Mouse (Mus musculus): ENCODE data around the gene Ctla2b. TPM values are rescaled to one million over a fixed set of nuclear protein-coding genes. Genes with fewer than 3 reads are reported as not detected.
"Not testable (repeated sequence)": the region's sequence is repeated elsewhere in the genome, so short reads cannot be mapped to it uniquely, and the experiment has no call there.

Gene Ctla2b
- polyA plus RNA-seq (2014; fragmentation: Nextera tagmentation; extraction: Ambion mirVana), result 0.88 and 2.6 TPM in 2 replicates

DNA sequence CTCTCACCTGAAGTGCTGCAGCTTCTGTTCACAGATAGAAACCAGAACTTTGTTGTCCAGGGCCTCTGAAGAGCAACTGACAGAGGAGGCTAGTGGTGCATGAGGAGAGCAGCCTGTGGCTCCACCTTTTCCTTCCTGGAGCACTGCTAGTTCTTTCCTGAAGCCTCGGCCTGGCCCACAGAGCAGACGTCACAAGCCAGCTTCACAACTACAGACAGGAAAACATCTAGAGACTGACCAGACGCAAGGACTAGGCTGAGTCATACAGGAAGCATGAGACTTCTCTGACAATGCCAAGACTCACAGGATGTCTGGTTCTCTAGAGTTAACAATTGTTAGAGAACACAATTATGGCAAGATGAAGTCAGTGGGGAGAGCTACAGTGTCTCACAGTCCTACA lies at the start of gene Ctla2b:
Gene Ctla2b, minus strand, starts transcription at position 120 of the 400 bp plus-strand sequence.
- Histone ChIP-seq H3K4me1 (replicated peaks; ENCODE audit: control insufficient read depth, insufficient read depth, low read length) (no peaks in the 10 kb centered on the region), H3K27me3 (ENCODE audit: control insufficient read depth, insufficient read depth, low read length) (no peaks in the 10 kb centered on the region), H3K4me2 (ENCODE audit: low read depth, low read length, severe bottlenecking) (no peak within 1 kb of the TSS), H3K9ac (ENCODE audit: low read length) (no peak within 1 kb of the TSS), H3K9me3 (ENCODE audit: control insufficient read depth, low read length) (0 out of 2 replicates have a peak, but pooled peaks cover 2% of the 10 kb centered on the region), H3K4me3 (ENCODE audit: low read depth, low read length) (no peak within 1 kb of the TSS), H3K27ac (ENCODE audit: low read depth, low read length) (no peak within 1 kb of the TSS), H3K36me3 (ENCODE audit: control insufficient read depth, insufficient read depth, low read length) (no peaks in the 10 kb centered on the region)
- ATAC-seq (replicated peaks; ENCODE audit: low FRiP score), result no peak
- WGBS, result 88% methylated on average over 3 of the region's 3 CpGs
- no peak for DNase-seq (ENCODE audit: low spot score)

DNA sequence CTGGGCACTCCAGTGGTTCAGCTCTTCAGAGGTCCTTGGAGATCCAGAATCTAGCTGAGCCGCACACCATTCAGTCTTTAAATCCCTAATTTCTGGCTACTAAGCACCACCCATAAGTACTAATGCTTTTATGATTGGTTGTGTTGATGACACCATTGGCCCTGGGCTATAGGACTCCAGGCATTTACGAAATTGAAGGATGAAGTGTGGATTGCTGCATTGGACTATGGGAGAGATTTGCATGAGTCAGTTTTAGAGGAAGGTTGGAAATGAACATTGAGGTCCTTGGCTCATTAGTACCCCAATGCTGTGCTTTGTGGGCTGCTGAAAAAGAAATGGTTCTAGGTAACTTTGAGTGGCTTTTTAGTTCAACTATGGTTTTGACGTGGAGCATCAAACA lies 44.6 kb upstream of the Ctla2b start, which contains the start of gene Tpbpa:
Gene Tpbpa, minus strand, starts transcription at position 101 of the 400 bp plus-strand sequence.
- not testable (repeated sequence) for H3K4me2 ChIP-seq (ENCODE audit: low read depth, low read length, severe bottlenecking); H3K9me3 ChIP-seq (ENCODE audit: control insufficient read depth, low read length); H3K27ac ChIP-seq (ENCODE audit: low read depth, low read length); H3K36me3 ChIP-seq (ENCODE audit: control insufficient read depth, insufficient read depth, low read length); DNase-seq (ENCODE audit: low spot score); H3K9ac ChIP-seq (ENCODE audit: low read length); H3K27me3 ChIP-seq (ENCODE audit: control insufficient read depth, insufficient read depth, low read length); ATAC-seq (replicated peaks; ENCODE audit: low FRiP score); H3K4me1 ChIP-seq (replicated peaks; ENCODE audit: control insufficient read depth, insufficient read depth, low read length); H3K4me3 ChIP-seq (ENCODE audit: low read depth, low read length)
- 80% methylated on average over 3 of the region's 3 CpGs for WGBS

DNA sequence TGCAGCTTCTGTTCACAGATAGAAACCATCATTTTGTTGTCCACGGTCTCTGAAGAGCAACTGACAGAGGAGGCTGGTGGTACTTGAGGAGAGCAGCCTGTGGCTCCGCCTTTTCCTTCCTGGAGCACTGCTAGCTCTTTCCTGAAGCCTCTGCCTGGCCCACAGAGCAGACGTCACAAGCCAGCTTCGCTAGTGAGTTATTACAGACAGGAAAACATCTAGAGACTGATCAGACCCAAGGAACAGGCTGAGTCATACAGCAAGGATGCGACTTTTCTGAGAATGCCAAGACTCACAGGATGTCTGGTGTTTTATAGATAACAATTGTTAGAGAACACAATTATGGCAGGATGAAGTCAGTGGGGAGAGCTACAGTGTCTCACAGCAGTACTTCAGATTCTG lies 39.3 kb upstream of the Ctla2b start, which contains the start of the genes Gm49391 and Ctla2a:
Gene Gm49391, minus strand, starts transcription at position 72 of the 402 bp plus-strand sequence.
Gene Ctla2a, minus strand, starts transcription at position 126 of the 402 bp plus-strand sequence.
- Histone ChIP-seq H3K9me3 (ENCODE audit: control insufficient read depth, low read length) (no peaks in the 10 kb centered on the region; the same call in 1 of the 2 replicates), H3K4me2 (ENCODE audit: low read depth, low read length, severe bottlenecking) (no peak within 1 kb of the TSS), H3K27me3 (ENCODE audit: control insufficient read depth, insufficient read depth, low read length) (no peaks in the 10 kb centered on the region), H3K9ac (ENCODE audit: low read length) (no peak within 1 kb of the TSS), H3K4me3 (ENCODE audit: low read depth, low read length) (no peak within 1 kb of the TSS), H3K36me3 (ENCODE audit: control insufficient read depth, insufficient read depth, low read length) (no peaks in the 10 kb centered on the region), H3K27ac (ENCODE audit: low read depth, low read length) (no peak within 1 kb of the TSS), H3K4me1 (replicated peaks; ENCODE audit: control insufficient read depth, insufficient read depth, low read length) (no peaks in the 10 kb centered on the region)
- ATAC-seq (replicated peaks; ENCODE audit: low FRiP score) (no peak), DNase-seq (ENCODE audit: low spot score) (peak; percentile 48)
- WGBS, result 71% methylated on average over 5 of the region's 5 CpGs

DNA sequence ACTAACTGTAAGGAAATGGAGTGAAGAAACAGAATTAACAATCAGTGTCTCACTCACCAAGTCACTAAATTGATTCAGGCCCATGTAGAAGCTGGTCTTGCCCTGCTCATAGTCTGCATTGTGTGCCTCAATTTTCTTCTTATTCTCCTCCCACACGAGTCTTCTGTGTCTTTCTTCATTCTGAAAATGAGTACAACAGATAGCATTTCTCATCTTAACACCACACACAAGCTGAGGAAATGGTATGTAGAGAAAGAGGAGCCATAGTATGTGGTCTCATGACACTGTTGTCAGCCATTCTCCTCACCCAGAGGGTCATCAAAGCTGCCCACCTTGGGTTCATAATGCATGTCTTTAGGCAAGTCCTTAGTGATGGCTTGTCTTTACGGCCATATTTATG lies 38.2 kb upstream of the Ctla2b start, which contains the start of gene Gm49393:
Gene Gm49393, minus strand, starts transcription at position 101 of the 400 bp plus-strand sequence.
- H3K4me3 ChIP-seq (ENCODE audit: low read depth, low read length); H3K27ac ChIP-seq (ENCODE audit: low read depth, low read length); ATAC-seq (replicated peaks; ENCODE audit: low FRiP score); H3K9me3 ChIP-seq (ENCODE audit: control insufficient read depth, low read length); DNase-seq (ENCODE audit: low spot score); H3K9ac ChIP-seq (ENCODE audit: low read length); H3K36me3 ChIP-seq (ENCODE audit: control insufficient read depth, insufficient read depth, low read length); H3K4me1 ChIP-seq (replicated peaks; ENCODE audit: control insufficient read depth, insufficient read depth, low read length); H3K4me2 ChIP-seq (ENCODE audit: low read depth, low read length, severe bottlenecking); H3K27me3 ChIP-seq (ENCODE audit: control insufficient read depth, insufficient read depth, low read length): not testable (repeated sequence)
- 70% methylated on average over 2 of the region's 2 CpGs for WGBS

DNA sequence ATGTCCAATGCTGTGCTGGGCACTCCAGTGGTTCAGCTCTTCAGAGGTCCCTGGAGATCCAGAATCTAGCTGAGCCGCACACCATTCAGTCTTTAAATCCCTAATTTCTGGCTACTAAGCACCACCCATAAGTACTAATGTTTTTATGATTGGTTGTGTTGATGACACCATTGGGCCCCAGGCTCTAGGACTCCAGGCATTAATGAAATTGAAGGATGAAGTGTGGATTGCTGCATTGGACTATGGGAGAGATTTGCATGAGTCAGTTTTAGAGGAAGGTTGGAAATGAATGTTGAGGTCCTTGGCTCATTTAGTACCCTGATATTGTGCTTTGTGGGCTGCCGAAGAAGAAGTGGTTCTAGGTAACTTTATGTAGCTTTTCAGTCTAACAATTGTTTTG lies 7.5 kb upstream of the Ctla2b start, which contains the start of gene Tpbpb:
Gene Tpbpb, minus strand, starts transcription at position 101 of the 400 bp plus-strand sequence.
- H3K27ac ChIP-seq (ENCODE audit: low read depth, low read length); H3K27me3 ChIP-seq (ENCODE audit: control insufficient read depth, insufficient read depth, low read length); H3K4me2 ChIP-seq (ENCODE audit: low read depth, low read length, severe bottlenecking); DNase-seq (ENCODE audit: low spot score); H3K36me3 ChIP-seq (ENCODE audit: control insufficient read depth, insufficient read depth, low read length); ATAC-seq (replicated peaks; ENCODE audit: low FRiP score); H3K9me3 ChIP-seq (ENCODE audit: control insufficient read depth, low read length); H3K4me3 ChIP-seq (ENCODE audit: low read depth, low read length); H3K9ac ChIP-seq (ENCODE audit: low read length); H3K4me1 ChIP-seq (replicated peaks; ENCODE audit: control insufficient read depth, insufficient read depth, low read length): not testable (repeated sequence)
- 88% methylated on average over 2 of the region's 2 CpGs for whole genome bisulfite sequencing

DNA sequence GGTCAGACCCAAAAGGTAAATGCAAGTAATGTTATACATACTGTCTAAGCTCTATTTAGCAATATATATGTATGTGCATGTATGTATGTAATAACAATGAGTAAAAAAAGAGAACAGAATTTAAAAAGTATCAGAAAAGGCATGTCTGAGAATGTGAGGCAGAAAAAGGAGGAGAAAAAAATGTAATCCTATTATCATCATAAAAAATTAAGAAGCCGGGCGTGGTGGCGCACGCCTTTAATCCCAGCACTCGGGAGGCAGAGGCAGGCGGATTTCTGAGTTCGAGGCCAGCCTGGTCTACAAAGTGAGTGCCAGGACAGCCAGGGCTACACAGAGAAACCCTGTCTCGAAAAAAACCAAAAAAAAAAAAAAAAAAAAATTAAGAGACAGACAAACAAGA lies 453 bp downstream of the Ctla2b start, which contains the start of gene Gm49392:
Gene Gm49392, minus strand, starts transcription at position 101 of the 400 bp plus-strand sequence.
- not testable (repeated sequence) for H3K27me3 ChIP-seq (ENCODE audit: control insufficient read depth, insufficient read depth, low read length); H3K9ac ChIP-seq (ENCODE audit: low read length); H3K9me3 ChIP-seq (ENCODE audit: control insufficient read depth, low read length); H3K4me2 ChIP-seq (ENCODE audit: low read depth, low read length, severe bottlenecking); H3K27ac ChIP-seq (ENCODE audit: low read depth, low read length); H3K4me1 ChIP-seq (replicated peaks; ENCODE audit: control insufficient read depth, insufficient read depth, low read length); ATAC-seq (replicated peaks; ENCODE audit: low FRiP score); H3K4me3 ChIP-seq (ENCODE audit: low read depth, low read length); H3K36me3 ChIP-seq (ENCODE audit: control insufficient read depth, insufficient read depth, low read length); DNase-seq (ENCODE audit: low spot score)
- WGBS, result 94% methylated on average over 6 of the region's 8 CpGs

DNA sequence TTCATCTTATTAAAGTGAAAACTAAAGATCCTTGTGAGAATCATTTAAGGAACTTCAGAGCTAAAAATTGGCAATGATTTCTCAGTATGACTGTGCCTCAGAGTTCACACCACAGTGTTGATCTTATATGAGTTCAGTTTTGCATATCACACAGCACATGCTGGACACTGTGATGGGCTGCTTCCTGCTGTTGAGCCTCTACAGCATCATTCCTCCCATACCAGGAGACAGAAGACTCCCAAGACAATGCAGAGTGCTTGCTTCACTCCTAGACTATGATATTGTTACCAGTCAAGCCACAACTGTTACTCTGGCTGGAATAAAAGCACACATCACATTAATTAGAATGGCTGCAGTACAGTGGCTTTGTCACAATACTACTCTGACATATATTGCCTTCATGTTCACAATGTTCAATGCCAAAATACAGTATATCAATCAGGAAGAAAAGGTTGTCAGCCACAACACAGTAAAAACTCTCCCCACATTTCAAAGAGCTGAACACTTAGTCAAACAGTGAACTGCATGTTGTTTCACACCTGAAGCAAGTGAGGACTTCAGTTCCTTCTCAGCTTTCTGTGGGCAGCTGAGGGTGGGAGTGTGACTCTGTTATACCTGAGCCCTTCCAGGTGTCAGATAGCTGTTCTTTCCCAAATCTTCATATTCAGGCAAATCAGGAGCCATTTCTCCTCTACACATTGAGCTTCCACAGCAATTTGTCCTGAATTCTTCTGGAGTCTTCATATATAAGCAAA lies 1.7 kb downstream of the Ctla2b start:
- H3K36me3 ChIP-seq (ENCODE audit: control insufficient read depth, insufficient read depth, low read length), result no peaks in the 10 kb centered on the region
- H3K27ac ChIP-seq (ENCODE audit: low read depth, low read length), result no peak overlapping the region
- H3K27me3 ChIP-seq (ENCODE audit: control insufficient read depth, insufficient read depth, low read length), result no peaks in the 10 kb centered on the region
- H3K4me1 ChIP-seq (replicated peaks; ENCODE audit: control insufficient read depth, insufficient read depth, low read length), result no peaks in the 10 kb centered on the region
- DNase-seq (ENCODE audit: low spot score) (no peak), ATAC-seq (replicated peaks; ENCODE audit: low FRiP score) (no peak)
- H3K9me3 ChIP-seq (ENCODE audit: control insufficient read depth, low read length), result no peaks in the 10 kb centered on the region
- no peak overlapping the region for H3K9ac ChIP-seq (ENCODE audit: low read length)
- no peak overlapping the region for H3K4me3 ChIP-seq (ENCODE audit: low read depth, low read length)
- H3K4me2 ChIP-seq (ENCODE audit: low read depth, low read length, severe bottlenecking), result no peak overlapping the region

DNA sequence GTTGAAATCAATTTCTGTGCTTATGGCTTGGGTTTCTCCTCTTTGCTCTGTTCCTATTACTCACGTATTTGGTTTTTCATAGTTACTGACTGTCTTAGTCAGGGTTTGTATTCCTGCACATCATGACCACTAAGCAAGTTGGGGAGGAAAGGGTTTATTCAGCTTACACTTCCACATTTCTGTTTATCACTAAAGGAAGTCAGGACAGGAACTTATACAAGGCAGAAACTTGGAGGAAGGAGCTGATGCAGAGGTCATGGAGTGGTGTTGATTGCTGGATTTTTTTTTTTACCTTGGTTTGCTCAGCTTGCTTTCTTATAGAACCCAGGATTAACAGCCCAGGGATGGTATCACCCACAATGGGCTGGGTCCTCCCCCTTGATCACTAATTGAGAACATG lies 4.9 kb downstream of the Ctla2b start:
- no peak overlapping the region for H3K4me3 ChIP-seq (ENCODE audit: low read depth, low read length)
- H3K27me3 ChIP-seq (ENCODE audit: control insufficient read depth, insufficient read depth, low read length), result no peaks in the 10 kb centered on the region
- H3K4me1 ChIP-seq (replicated peaks; ENCODE audit: control insufficient read depth, insufficient read depth, low read length), result no peaks in the 10 kb centered on the region
- DNase-seq (ENCODE audit: low spot score) (no peak), ATAC-seq (replicated peaks; ENCODE audit: low FRiP score) (no peak)
- H3K36me3 ChIP-seq (ENCODE audit: control insufficient read depth, insufficient read depth, low read length), result no peaks in the 10 kb centered on the region
- no peaks in the 10 kb centered on the region for H3K9me3 ChIP-seq (ENCODE audit: control insufficient read depth, low read length)
- no peak overlapping the region for H3K27ac ChIP-seq (ENCODE audit: low read depth, low read length)
- H3K4me2 ChIP-seq (ENCODE audit: low read depth, low read length, severe bottlenecking), result no peak overlapping the region
- 93% methylated on average over 1 of the region's 1 CpGs for WGBS
- no peak overlapping the region for H3K9ac ChIP-seq (ENCODE audit: low read length)
